12 mouse cellular contexts compared by ENCODE assay signal in genomic region chr10:42635046-42635445, GRCm38 (mm10). TPM values are rescaled to one million over a fixed set of nuclear protein-coding genes. Genes with fewer than 3 reads are reported as not detected.
DNase-seq lines count a peak whose midpoint lies in the region; ATAC-seq and TF ChIP-seq lines count a peak whose summit lies in the region.
"Had no signal": no experiment of that assay in that cellular context is flagged by ENCODE, and none has a peak within 500 bp of the region (broad histone marks: within the 10 kb centered on the region; RNA-seq: fewer than 3 reads in every experiment).

No protein-coding gene starts in this region.

- H3K9me3 ChIP-seq in heart, embryonic 15.5 days (replicated peaks), result no peaks in the 10 kb centered on the region
- H3K9me3 ChIP-seq in neural tube, embryonic 15.5 days (replicated peaks), result no peaks in the 10 kb centered on the region
- no peaks in the 10 kb centered on the region for H3K9me3 ChIP-seq in forebrain, postnatal 0 days (ENCODE audit: low read length)

- H3K36me3 ChIP-seq in heart, embryonic 15.5 days, result no peaks in the 10 kb centered on the region
- H3K36me3 ChIP-seq in neural tube, embryonic 15.5 days, result no peaks in the 10 kb centered on the region
- no peaks in the 10 kb centered on the region for H3K36me3 ChIP-seq in forebrain, postnatal 0 days (ENCODE audit: insufficient read depth)

- peak overlapping the region; percentile 35 for H3K4me3 ChIP-seq in heart, embryonic 15.5 days
- H3K4me3 ChIP-seq in neural tube, embryonic 15.5 days (replicated peaks), result no peak overlapping the region
- peak overlapping the region; percentile 27; the same call in 1 of the 2 replicates for H3K4me3 ChIP-seq in forebrain, postnatal 0 days (ENCODE audit: low read depth, low read length)
- H3K4me3 ChIP-seq in cerebellum, adult 2 months (replicated peaks; ENCODE audit: insufficient read depth, low read depth, low read length), result no peak overlapping the region

- peaks cover 43% of the 10 kb centered on the region for H3K4me1 ChIP-seq in heart, embryonic 15.5 days (replicated peaks)
- H3K4me1 ChIP-seq in neural tube, embryonic 15.5 days, result peaks cover 35% of the 10 kb centered on the region
- H3K4me1 ChIP-seq in forebrain, postnatal 0 days (ENCODE audit: insufficient read depth), result peaks cover 13% of the 10 kb centered on the region; the same call in 1 of the 2 replicates
- peaks cover 4% of the 10 kb centered on the region; the same call in 1 of the 2 replicates for H3K4me1 ChIP-seq in cerebellum, adult 2 months (ENCODE audit: control insufficient read depth, insufficient read depth, low read length)

- DNase-seq in heart, adult 9 months (ENCODE audit: low spot score in 2 of 2), result no peak
- DNase-seq in neural tube, embryonic 10.5 days (ENCODE audit: extremely low spot score, low spot score), result peak; percentile 37
- peak; percentile 13 for DNase-seq in forebrain, postnatal 0 days
- DNase-seq in cerebellum, adult 2 months, result no peak
- DNase-seq in adrenal gland, postnatal 4 days (ENCODE audit: low spot score in 2 of 2), result no peak
- DNase-seq: gastrocnemius, postnatal 14 days; kidney, adult 8-10 months; right cerebral cortex, postnatal 14 days had no signal

- no peak overlapping the region for H3K27ac ChIP-seq in heart, embryonic 15.5 days
- no peak overlapping the region for H3K27ac ChIP-seq in neural tube, embryonic 15.5 days (replicated peaks)
- H3K27ac ChIP-seq in forebrain, postnatal 0 days (ENCODE audit: low read depth, low read length), result no peak overlapping the region
- H3K27ac ChIP-seq in cerebellum, adult 2 months (ENCODE audit: insufficient read depth, low read length), result no peak overlapping the region

- WGBS in heart, embryonic 15.5 days, result 3% methylated on average over 11 of the region's 11 CpGs
- WGBS in neural tube, embryonic 15.5 days, result 3% methylated on average over 11 of the region's 11 CpGs
- 8% methylated on average over 11 of the region's 11 CpGs for WGBS in forebrain, postnatal 0 days
- WGBS in cerebellum, adult 2 months, result 6% methylated on average over 11 of the region's 11 CpGs

- no peak for ATAC-seq in heart, embryonic 15.5 days (replicated peaks; ENCODE audit: insufficient number of reproducible peaks, insufficient read depth, low FRiP score, low read depth)
- no peak for ATAC-seq in neural tube, embryonic 15.5 days (ENCODE audit: low FRiP score)
- ATAC-seq in forebrain, postnatal 0 days, result no peak

- no peak for TF ChIP-seq POLR2A in cerebellum, adult 2 months (IDR thresholded peaks at IDR 0.05; ENCODE audit: borderline replicate concordance, insufficient read depth, low read length)

- H3K9ac ChIP-seq in heart, embryonic 15.5 days, result no peak overlapping the region
- no peak overlapping the region for H3K9ac ChIP-seq in neural tube, embryonic 15.5 days (replicated peaks)
- H3K9ac ChIP-seq in forebrain, postnatal 0 days, result no peak overlapping the region

- H3K4me2 ChIP-seq in heart, embryonic 15.5 days, result peak overlapping the region; percentile 61
- H3K4me2 ChIP-seq in neural tube, embryonic 15.5 days, result no peak overlapping the region
- H3K4me2 ChIP-seq in forebrain, postnatal 0 days (ENCODE audit: low read depth), result peak overlapping the region; percentile 60

- peaks cover 80% of the 10 kb centered on the region for H3K27me3 ChIP-seq in heart, embryonic 15.5 days
- H3K27me3 ChIP-seq in neural tube, embryonic 15.5 days (replicated peaks), result peaks cover 78% of the 10 kb centered on the region
- peaks cover 31% of the 10 kb centered on the region for H3K27me3 ChIP-seq in forebrain, postnatal 0 days (ENCODE audit: insufficient read depth, low read length)
- H3K27me3 ChIP-seq in cerebellum, adult 2 months (ENCODE audit: control insufficient read depth, insufficient read depth, low read length), result peaks cover 13% of the 10 kb centered on the region; the same call in 1 of the 2 replicates

- TF ChIP-seq CTCF in forebrain, postnatal 0 days (IDR thresholded peaks at IDR 0.05; ENCODE audit: low read depth), result no peak
- TF ChIP-seq CTCF in cerebellum, adult 2 months (IDR thresholded peaks at IDR 0.05; ENCODE audit: borderline replicate concordance, insufficient read depth, low read depth, low read length), result no peak

RNA-seq across cellular contexts. Expression of gene Ostm1, which starts 51.4 kb away (rescaled TPM):
- 17.0 and 20.1 TPM in 2 replicates for polyA plus RNA-seq in heart, embryonic 15.5 days (2015; fragmentation: Nextera tagmentation; extraction: Ambion mirVana)
- polyA plus RNA-seq in neural tube, embryonic 15.5 days (2015; fragmentation: Nextera tagmentation; extraction: Ambion mirVana), result 33.7 and 36.1 TPM in 2 replicates
- total RNA-seq in forebrain, postnatal 0 days (2014; rRNA removed), result 42.9 and 44.6 TPM in 2 replicates
- 35.2 and 39.2 TPM in 2 replicates for polyA plus RNA-seq in forebrain, postnatal 0 days (2015; fragmentation: Nextera tagmentation; extraction: Ambion mirVana)
- polyA plus RNA-seq in cerebellum, adult 2 months (2012; rRNA removed), result 40.1 and 41.7 TPM in 2 replicates
- total RNA-seq in adrenal gland, postnatal 4 days (2021), result 10 to 100 TPM; 24.8 to 27.3 TPM

RNA-seq across cellular contexts. Expression of gene Nr2e1, which starts 51.6 kb away (rescaled TPM):
- polyA plus RNA-seq in heart, embryonic 15.5 days (2015; fragmentation: Nextera tagmentation; extraction: Ambion mirVana), result not detected in 2 replicates
- not detected in 2 replicates for polyA plus RNA-seq in neural tube, embryonic 15.5 days (2015; fragmentation: Nextera tagmentation; extraction: Ambion mirVana)
- 3.9 and 6.2 TPM in 2 replicates for total RNA-seq in forebrain, postnatal 0 days (2014; rRNA removed)
- 8.3 and 10.2 TPM in 2 replicates for polyA plus RNA-seq in forebrain, postnatal 0 days (2015; fragmentation: Nextera tagmentation; extraction: Ambion mirVana)
- polyA plus RNA-seq in cerebellum, adult 2 months (2012; rRNA removed), result 0.14 and 0.20 TPM in 2 replicates
- not detected for total RNA-seq in adrenal gland, postnatal 4 days (2021)
- total RNA-seq: gastrocnemius, postnatal 14 days had no signal
- polyA plus RNA-seq: lung, embryonic 16.5 days; neural tube, embryonic 11.5 days had no signal

Comparison
In these comparisons a context has a peak if more than half of its experiments do, and no peak if none do; other contexts are left out.
1. H3K4me3 ChIP-seq: peak in heart, embryonic 15.5 days (single experiment) and forebrain, postnatal 0 days (single experiment); none in neural tube, embryonic 15.5 days (single experiment) and cerebellum, adult 2 months (single experiment).
2. DNase-seq: peak in neural tube, embryonic 10.5 days (single experiment) and forebrain, postnatal 0 days (single experiment); none in heart, adult 9 months (0 of 2), cerebellum, adult 2 months (0 of 2) and adrenal gland, postnatal 4 days (0 of 2).